Mouse (Mus musculus) gastrocnemius, postnatal 25 days (tissue): ENCODE measurements around the gene Srgap3. TPM values are rescaled to one million over a fixed set of nuclear protein-coding genes. Genes with fewer than 3 reads are reported as not detected.
"Not testable (repeated sequence)": the region's sequence is repeated elsewhere in the genome, so short reads cannot be mapped to it uniquely, and the experiment has no call there.

ENCODE experiments used
- DNase-seq: peaks from one replicate; pipeline ENCODE4 v3.0.0; 2022
- total RNA-seq, 2 experiments: library from RNA; stranded (reverse); gene quantifications; 1 replicate in 1 of 2; 2 replicates in 1 of 2; pipeline ENCODE4 v1.2.3; 2021

Srgap3 gene
- total RNA-seq, 2 experiments from 2014 or later: 1.8 to 2.1 TPM

- no peak for DNase-seq
These were observed 85.4 kb downstream of the Srgap3 start for GRCm38 (mm10) chr6:112861351-112862297.

DNA sequence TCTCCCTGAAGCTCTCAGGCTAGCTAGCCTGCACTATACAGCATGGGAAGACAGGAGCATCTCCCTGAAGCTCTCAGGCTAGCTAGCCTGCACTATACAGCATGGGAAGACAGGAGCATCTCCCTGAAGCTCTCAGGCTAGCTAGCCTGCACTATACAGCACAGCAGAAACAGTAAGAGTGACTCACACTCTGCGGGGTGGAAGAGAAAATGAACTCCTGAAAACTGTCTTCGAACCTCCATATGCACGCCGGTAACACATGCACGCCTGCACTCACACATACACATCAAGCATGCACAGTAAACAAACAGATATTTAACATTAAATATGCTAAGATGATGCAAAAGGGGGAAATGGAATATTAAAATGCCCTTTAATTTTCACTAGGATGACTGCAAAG, 86.8 kb downstream of the Srgap3 start:
- DNase-seq: not testable (repeated sequence)

DNA sequence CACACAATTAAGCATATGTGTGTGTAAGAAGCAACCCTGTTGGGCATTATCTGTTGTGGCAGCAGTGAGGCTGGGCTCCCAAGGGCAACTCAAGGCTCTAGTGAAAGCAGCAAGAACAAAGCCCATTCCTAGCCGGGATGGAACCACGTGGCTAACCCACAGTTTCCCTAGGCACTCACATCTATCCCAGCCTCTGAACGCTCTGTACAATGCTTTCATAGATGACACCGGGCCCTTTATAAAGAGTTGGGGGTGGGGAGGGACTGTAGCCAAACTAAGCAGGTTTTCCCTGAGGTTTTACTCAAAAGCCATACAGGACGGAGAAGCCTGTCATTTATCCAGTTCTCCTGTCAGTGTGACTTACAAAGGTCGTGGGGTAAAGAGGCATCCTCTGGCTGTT, 90.0 kb downstream of the Srgap3 start:
- no peak for DNase-seq

DNA sequence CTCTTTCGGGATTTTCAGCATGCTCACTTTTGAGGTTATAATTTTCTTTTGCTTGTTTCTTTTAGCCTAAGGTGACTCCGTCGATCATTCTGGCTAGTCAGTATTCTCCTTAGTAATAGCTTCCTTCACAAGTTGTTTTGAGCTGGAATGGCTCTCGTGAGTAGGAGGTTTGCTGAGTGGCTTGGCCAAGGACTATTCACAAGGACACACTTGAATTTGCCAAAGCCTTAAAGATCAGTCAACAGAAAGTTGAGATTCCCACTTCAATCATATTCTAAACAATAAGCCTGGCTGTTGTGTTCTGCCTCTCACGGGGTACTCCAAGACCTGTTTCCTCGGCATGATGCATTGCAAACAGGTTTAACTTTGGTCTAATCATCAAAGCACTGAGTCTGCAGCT, 91.9 kb downstream of the Srgap3 start:
- DNase-seq: no peak

DNA sequence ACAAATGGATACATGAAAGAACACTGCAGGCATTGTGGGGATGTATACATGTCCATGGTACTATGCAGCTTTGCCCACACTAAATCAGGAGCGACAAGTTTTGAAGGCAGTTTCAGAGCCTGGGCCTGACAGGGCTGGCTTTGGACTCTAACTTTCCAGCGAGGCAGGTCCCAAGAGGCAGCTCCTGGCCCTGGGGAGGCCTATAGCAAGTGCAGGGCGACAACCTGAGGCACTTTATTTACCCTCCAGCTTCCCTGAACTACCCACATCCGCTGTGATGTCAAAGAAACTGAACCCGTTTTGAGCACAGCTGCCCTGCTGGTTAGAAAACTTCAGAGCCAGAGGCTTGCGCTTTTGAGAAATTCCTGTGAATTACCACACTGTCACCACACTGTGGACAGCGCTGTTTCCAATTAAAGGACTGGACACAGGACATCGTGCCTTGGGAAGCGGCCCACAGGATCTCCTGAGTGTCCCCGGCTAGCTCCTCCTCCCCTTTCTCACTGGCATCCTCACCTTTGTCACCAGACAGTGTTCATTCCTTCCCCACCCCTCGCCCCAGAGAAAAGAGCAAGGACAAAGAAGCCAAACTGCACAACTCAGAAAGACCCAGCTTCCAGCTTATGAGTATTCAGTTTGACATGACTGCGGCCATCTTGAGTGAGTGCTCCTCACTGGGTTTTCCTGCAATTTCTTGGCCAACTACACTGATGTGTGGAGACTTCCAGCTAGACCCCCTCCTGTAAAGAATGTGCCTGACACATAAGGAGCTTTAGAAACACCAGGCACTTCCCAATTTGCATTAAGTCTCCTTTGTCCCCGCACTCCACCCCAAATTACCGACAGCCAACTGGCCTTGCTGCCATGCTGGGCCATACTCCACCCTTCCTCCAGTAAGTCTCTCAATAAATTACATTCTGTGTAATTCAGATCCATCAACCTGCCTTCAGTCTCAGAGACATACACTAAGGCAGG, 94.5 kb downstream of the Srgap3 start:
- DNase-seq: no peak

DNA sequence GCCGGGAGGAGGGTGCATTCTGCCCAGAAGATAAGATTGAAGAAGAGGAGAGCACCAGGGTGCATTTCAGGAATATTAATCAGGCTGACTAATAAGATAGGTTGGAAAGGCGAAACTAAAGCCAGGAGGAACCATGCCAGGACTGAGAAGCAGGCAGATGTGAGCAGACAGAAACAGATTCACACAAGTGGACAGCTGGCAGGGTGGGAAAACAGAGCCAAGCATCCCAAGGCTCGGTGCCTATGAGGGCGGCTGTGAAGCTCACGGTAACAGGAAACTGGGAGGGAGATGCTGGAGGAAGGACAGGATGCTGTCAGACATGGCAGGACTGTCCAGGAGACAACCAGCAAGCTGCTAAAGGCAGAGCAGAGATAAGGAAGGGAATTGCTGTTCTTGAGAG, 96.3 kb downstream of the Srgap3 start:
- DNase-seq: no peak

- no peak for DNase-seq
These were observed 98.4 kb downstream of the Srgap3 start for GRCm38 (mm10) chr6:112848629-112849180.

- DNase-seq: peak; percentile 44
These were observed 100.2 kb downstream of the Srgap3 start for GRCm38 (mm10) chr6:112846863-112847262.

- DNase-seq: no peak
These were observed 104.6 kb downstream of the Srgap3 start for GRCm38 (mm10) chr6:112842426-112842825.

DNA sequence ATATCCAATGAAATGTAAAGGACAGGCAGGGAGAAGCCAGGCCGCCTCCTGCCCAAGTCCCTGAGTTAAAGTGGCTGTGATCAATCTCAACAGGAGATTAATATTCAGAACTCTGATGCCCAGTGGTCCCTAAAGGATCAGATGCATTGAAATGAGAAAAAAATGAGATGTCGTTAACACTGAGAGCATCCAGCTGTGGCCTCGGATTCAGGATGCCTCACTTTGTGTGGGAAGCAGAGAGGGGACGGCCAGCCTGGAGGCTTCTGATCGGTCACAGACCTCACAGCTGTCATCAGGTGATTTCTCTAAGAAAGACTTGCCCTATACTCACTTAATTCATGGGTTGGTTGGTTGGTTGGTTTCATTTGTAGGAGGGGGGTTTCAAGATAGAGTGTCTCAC, 106.7 kb downstream of the Srgap3 start:
- no peak for DNase-seq

DNA sequence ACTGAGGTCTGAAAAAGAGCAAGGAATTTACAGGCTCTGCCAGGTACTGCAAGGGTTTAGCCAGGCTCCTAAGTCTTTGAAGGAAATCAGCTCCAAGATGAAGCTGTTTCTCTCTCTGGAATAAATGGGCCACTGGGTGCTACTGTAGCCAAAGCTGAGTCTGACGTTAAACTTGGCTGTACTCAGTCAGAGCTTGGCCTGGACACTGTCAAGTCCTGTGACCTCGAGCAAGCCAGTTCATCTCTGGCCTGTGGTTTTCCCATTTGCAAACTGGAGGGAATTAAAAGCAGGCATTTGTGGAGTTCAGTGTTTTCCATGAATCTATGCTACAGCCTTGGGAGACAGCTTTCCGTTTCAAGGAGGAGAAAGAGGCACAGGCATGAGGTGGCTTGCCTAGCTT, 107.7 kb downstream of the Srgap3 start:
- DNase-seq: peak; percentile 65

DNA sequence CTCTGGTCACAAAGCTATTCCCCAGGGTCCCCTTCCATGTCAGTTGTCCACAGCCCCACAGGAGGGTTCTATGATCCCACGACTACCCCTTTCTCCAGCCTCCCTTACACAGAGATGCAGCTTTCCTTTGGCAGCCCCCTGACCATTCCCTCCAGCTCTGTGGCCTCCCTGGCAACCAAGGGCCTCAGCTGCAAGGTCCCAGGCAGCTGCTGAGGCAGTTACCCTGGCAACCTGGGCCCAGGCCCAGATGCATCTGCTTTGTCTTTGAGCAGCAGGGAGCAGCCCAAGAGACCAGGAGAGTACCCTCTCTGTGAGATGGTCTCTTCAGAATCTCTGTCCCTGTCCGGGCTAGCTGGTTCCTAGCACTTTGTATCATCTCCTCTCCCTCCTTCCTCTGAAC, 108.2 kb downstream of the Srgap3 start:
- no peak for DNase-seq

DNA sequence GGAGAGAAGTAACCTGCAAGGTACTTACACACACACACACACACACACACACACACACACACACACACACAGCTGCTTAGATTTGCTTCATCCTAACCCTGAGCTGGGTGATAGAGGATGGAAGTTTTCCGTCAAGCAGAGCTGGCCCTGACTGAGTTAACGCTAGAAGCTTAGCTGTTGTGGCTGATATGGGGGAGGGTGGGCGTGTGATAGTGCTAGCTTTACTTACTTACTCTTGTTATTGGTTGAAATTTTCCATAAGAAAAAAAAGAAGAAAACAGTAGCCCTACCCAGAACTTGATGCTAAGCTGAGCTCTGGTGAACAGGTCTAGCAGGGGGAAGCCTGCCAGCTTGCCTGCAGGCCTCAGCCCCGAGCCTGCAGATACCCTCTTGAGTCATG, 110.4 kb downstream of the Srgap3 start:
- DNase-seq: no peak

GRCm38 (mm10) chr6:112835413-112835812, 111.7 kb downstream of the Srgap3 start:
- DNase-seq: no peak

DNA sequence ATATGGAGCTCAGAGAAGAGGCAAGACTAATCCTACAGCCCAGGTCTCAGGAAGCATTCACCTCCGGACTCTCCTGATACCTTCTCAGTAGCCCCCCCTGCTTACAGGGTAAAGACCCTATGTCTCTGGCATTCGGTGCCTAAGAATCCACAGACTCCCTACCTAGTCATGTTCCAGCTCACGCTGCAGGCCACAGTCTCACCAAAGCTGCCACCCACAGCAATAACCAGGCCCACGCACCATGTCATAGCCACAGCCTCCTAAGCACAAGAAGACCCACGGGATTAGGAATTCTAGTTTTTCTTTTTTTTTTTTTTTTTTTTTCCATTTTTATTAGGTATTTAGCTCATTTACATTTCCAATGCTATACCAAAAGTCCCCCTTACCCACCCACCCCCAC, 112.6 kb downstream of the Srgap3 start:
- no peak for DNase-seq

- DNase-seq: no peak
These were observed 113.3 kb downstream of the Srgap3 start for GRCm38 (mm10) chr6:112833763-112834162.

DNA sequence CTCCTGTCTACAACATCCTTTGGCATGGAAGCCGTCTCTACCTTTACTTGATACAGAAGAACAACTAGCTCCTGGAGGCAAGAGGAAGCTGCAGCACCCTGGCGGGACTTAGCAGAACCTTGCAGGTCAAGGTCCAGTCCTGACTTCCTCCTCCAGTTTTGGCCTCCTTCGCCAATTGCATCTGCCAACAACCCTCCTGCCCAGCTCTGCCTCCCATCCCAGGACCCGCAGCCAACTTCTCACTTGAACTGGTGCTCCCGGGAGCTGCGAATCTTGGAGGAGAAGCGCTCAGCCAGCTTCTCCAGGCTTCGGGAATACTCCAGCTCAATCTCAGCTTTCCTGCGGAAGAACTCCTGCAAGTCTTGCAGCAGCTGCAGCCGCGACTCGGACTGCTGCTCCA, 117.9 kb downstream of the Srgap3 start:
- no peak for DNase-seq

- DNase-seq: no peak
These were observed 118.6 kb downstream of the Srgap3 start for GRCm38 (mm10) chr6:112828420-112828819.

- DNase-seq: no peak
These were observed 121.4 kb downstream of the Srgap3 start for GRCm38 (mm10) chr6:112825657-112826056.

GRCm38 (mm10) chr6:112823096-112823495, 124.0 kb downstream of the Srgap3 start:
- no peak for DNase-seq

DNA sequence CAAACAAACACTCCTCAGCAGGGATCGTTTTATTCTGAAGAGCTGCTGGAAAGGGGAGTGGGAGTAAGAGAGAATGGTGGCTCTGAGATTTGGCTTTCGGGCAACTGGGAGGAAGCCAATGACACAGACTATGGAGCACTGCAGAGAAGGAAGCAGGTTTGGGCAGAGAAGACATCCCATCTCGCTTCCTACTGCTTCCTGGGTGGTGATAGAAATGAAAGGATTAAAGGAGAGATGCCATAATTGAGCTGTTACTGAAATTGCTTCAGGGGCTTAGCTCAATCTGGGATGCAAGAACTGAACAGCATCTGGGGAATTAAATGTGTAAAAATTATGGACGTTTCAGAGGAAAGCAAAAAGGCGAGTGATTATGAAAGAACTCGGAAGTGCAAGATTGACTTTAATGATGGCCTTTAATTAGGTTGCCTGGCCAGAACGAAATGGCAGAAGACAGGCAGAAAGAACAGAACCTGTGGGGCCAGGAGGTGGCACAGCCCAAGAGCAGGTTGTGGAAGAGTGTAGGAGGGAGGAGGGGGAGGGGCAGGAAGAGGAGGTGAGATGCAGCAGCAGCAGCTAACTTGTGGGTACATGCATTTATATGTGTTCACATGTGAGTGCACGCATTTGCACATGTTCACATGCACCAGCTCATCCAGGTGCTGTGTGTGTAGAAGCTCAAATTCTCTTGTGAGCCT, 126.6 kb downstream of the Srgap3 start:
- DNase-seq: no peak

DNA sequence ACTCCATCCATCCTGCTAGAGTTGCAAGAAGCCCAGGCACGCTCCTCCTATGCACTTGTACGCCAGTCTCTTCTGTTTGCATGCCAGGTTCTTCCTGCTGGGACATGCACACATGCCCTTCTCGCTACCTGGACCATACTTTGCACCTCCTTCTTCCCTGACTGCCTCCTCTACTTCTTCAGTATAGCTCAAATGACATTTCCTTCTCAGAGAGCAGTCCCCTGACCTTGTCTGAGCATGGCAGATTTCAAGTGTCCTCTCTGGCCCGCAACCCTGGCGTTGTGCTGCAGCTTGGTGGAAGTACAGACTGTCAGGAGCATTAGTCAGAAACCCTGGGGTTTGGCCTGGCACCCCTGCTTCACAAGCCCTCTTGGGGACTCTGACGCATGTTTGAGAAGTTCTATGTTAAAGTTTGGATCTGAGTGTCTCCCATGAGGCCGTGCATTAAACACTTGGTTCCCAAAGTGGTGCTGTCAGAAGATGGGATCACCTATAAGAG, 128.6 kb downstream of the Srgap3 start:
- no peak for DNase-seq
